Mouse (Mus musculus): ENCODE data around the gene Nrsn2. TPM values are rescaled to one million over a fixed set of nuclear protein-coding genes. Genes with fewer than 3 reads are reported as not detected.

Nrsn2 gene
- total and polyA plus RNA-seq, 3 experiments, result not detected

- no peak overlapping the region for H3K9ac ChIP-seq (ENCODE audit: insufficient read depth, low read depth)
- no peak overlapping the region for H3K4me3 ChIP-seq (replicated peaks in 1 of 3; ENCODE audit: low read depth in 2 of 3, low read length in 2 of 3, poor library complexity in 1 of 3)
- H3K79me2 ChIP-seq (replicated peaks; ENCODE audit: control insufficient read depth, extremely low read depth, insufficient read depth, poor library complexity, severe bottlenecking), result no peaks in the 10 kb centered on the region
- no peaks in the 10 kb centered on the region for H3K9me3 ChIP-seq (replicated peaks; ENCODE audit: low read length)
- dilution Hi-C loops (cut with MboI; ENCODE audit: extremely low pct_ligation_motif_present, extremely low pct_unique_long_range_greater_than_20kb, low sequenced_read_pairs), result no loop called here
- H3K27me3 ChIP-seq (replicated peaks), result no peaks in the 10 kb centered on the region
- DNase-seq (ENCODE audit: extremely low read depth), result no peak
- no peak overlapping the region for H3K27ac ChIP-seq (ENCODE audit: insufficient read depth, low read depth)
- H3K4me1 ChIP-seq (ENCODE audit: control insufficient read depth in 1 of 2, insufficient read depth in 2 of 2), result peaks cover 0 to 7% of the 10 kb centered on the region in 2 experiments; a peak in 2 of 4 replicates
- TF ChIP-seq MYC (IDR thresholded peaks at IDR 0.05; ENCODE audit: low read depth, low read length) (no peak), ETS1 (conservative IDR thresholded peaks at IDR 0.05; ENCODE audit: low read depth, low read length) (no peak)
- H3K36me3 ChIP-seq (replicated peaks in 1 of 2; ENCODE audit: control insufficient read depth in 1 of 2, insufficient read depth in 1 of 2, low read length in 1 of 2), result peaks cover 82 to 97% of the 10 kb centered on the region in 2 experiments
- in situ Hi-C loops (cut with MboI; ENCODE audit: low pct_ligation_motif_present, low pct_unique_long_range_greater_than_20kb, low sequenced_read_pairs), result no loop called here
- no peak overlapping the region for H3K4me2 ChIP-seq (ENCODE audit: insufficient read depth, low read depth, poor library complexity, severe bottlenecking)
Measured at GRCm38 (mm10) chr2:152321558-152321957, 54.9 kb downstream of the Nrsn2 start.

Other genes starting within 250 kb of the Nrsn2 start
- not detected in 2 replicates for gene Tcf15, start 233.1 kb downstream of the Nrsn2 start, total RNA-seq (2012; rRNA removed)
- gene Tcf15, start 233.1 kb downstream of the Nrsn2 start, total RNA-seq (2014; rRNA removed), result not detected in 2 replicates
- gene Tcf15, start 233.1 kb downstream of the Nrsn2 start, polyA plus RNA-seq (2012; ENCODE audit: insufficient read length, low read depth), result not detected in 2 replicates
- gene Csnk2a1, start 149.8 kb downstream of the Nrsn2 start, total RNA-seq (2012; rRNA removed), result 100 and 101 TPM in 2 replicates
- gene Csnk2a1, start 149.8 kb downstream of the Nrsn2 start, total RNA-seq (2014; rRNA removed), result 145 and 146 TPM in 2 replicates
- 79.2 and 86.9 TPM in 2 replicates for gene Csnk2a1, start 149.8 kb downstream of the Nrsn2 start, polyA plus RNA-seq (2012; ENCODE audit: insufficient read length, low read depth)
- 14.3 and 15.9 TPM in 2 replicates for gene Tbc1d20, start 82.8 kb downstream of the Nrsn2 start, total RNA-seq (2012; rRNA removed)
- gene Tbc1d20, start 82.8 kb downstream of the Nrsn2 start, total RNA-seq (2014; rRNA removed), result 13.1 and 17.0 TPM in 2 replicates
- gene Tbc1d20, start 82.8 kb downstream of the Nrsn2 start, polyA plus RNA-seq (2012; ENCODE audit: insufficient read length, low read depth), result 22.0 and 22.5 TPM in 2 replicates
- gene Rbck1, start 44.0 kb downstream of the Nrsn2 start, total RNA-seq (2012; rRNA removed), result 118 and 134 TPM in 2 replicates
- gene Rbck1, start 44.0 kb downstream of the Nrsn2 start, total RNA-seq (2014; rRNA removed), result 98.0 and 109 TPM in 2 replicates
- gene Rbck1, start 44.0 kb downstream of the Nrsn2 start, polyA plus RNA-seq (2012; ENCODE audit: insufficient read length, low read depth), result 133 and 143 TPM in 2 replicates
- 16.5 and 56.9 TPM in 2 replicates for gene Trib3, start 32.6 kb downstream of the Nrsn2 start, total RNA-seq (2012; rRNA removed)
- gene Trib3, start 32.6 kb downstream of the Nrsn2 start, total RNA-seq (2014; rRNA removed), result 18.2 and 30.0 TPM in 2 replicates
- gene Trib3, start 32.6 kb downstream of the Nrsn2 start, polyA plus RNA-seq (2012; ENCODE audit: insufficient read length, low read depth), result 23.7 and 25.1 TPM in 2 replicates
- not detected in 2 replicates for gene Sox12, start 21.4 kb upstream of the Nrsn2 start, total RNA-seq (2012; rRNA removed)
- not detected in 2 replicates for gene Sox12, start 21.4 kb upstream of the Nrsn2 start, total RNA-seq (2014; rRNA removed)
- gene Sox12, start 21.4 kb upstream of the Nrsn2 start, polyA plus RNA-seq (2012; ENCODE audit: insufficient read length, low read depth), result 0.09 TPM in 1 of 2 replicates, not detected in the other
- gene Zcchc3, start 38.4 kb upstream of the Nrsn2 start, total RNA-seq (2012; rRNA removed), result not detected in 2 replicates
- gene Zcchc3, start 38.4 kb upstream of the Nrsn2 start, total RNA-seq (2014; rRNA removed), result not detected in 2 replicates
- not detected in 2 replicates for gene Zcchc3, start 38.4 kb upstream of the Nrsn2 start, polyA plus RNA-seq (2012; ENCODE audit: insufficient read length, low read depth)
- gene 6820408C15Rik, start 38.9 kb upstream of the Nrsn2 start, total RNA-seq (2012; rRNA removed), result not detected in 2 replicates
- gene 6820408C15Rik, start 38.9 kb upstream of the Nrsn2 start, total RNA-seq (2014; rRNA removed), result not detected in 2 replicates
- not detected in 2 replicates for gene 6820408C15Rik, start 38.9 kb upstream of the Nrsn2 start, polyA plus RNA-seq (2012; ENCODE audit: insufficient read length, low read depth)
- gene Defb23, start 88.0 kb upstream of the Nrsn2 start, total RNA-seq (2012; rRNA removed), result not detected in 2 replicates
- not detected in 2 replicates for gene Defb23, start 88.0 kb upstream of the Nrsn2 start, total RNA-seq (2014; rRNA removed)
- gene Defb23, start 88.0 kb upstream of the Nrsn2 start, polyA plus RNA-seq (2012; ENCODE audit: insufficient read length, low read depth), result not detected in 2 replicates
- gene Defb20, start 100.4 kb upstream of the Nrsn2 start, total RNA-seq (2012; rRNA removed), result not detected in 2 replicates
- gene Defb20, start 100.4 kb upstream of the Nrsn2 start, total RNA-seq (2014; rRNA removed), result not detected in 2 replicates
- not detected in 2 replicates for gene Defb20, start 100.4 kb upstream of the Nrsn2 start, polyA plus RNA-seq (2012; ENCODE audit: insufficient read length, low read depth)
- gene Defb22, start 113.5 kb upstream of the Nrsn2 start, total RNA-seq (2012; rRNA removed), result not detected in 2 replicates
- gene Defb22, start 113.5 kb upstream of the Nrsn2 start, total RNA-seq (2014; rRNA removed), result not detected in 2 replicates
- not detected in 2 replicates for gene Defb22, start 113.5 kb upstream of the Nrsn2 start, polyA plus RNA-seq (2012; ENCODE audit: insufficient read length, low read depth)
- not detected in 2 replicates for gene Defb26, start 135.1 kb upstream of the Nrsn2 start, total RNA-seq (2012; rRNA removed)
- not detected in 2 replicates for gene Defb26, start 135.1 kb upstream of the Nrsn2 start, total RNA-seq (2014; rRNA removed)
- gene Defb26, start 135.1 kb upstream of the Nrsn2 start, polyA plus RNA-seq (2012; ENCODE audit: insufficient read length, low read depth), result not detected in 2 replicates
- gene Defb28, start 141.6 kb upstream of the Nrsn2 start, total RNA-seq (2012; rRNA removed), result not detected in 2 replicates
- not detected in 2 replicates for gene Defb28, start 141.6 kb upstream of the Nrsn2 start, total RNA-seq (2014; rRNA removed)
- gene Defb28, start 141.6 kb upstream of the Nrsn2 start, polyA plus RNA-seq (2012; ENCODE audit: insufficient read length, low read depth), result not detected in 2 replicates
- gene Defb29, start 163.5 kb upstream of the Nrsn2 start, total RNA-seq (2012; rRNA removed), result not detected in 2 replicates
- not detected in 2 replicates for gene Defb29, start 163.5 kb upstream of the Nrsn2 start, total RNA-seq (2014; rRNA removed)
- not detected in 2 replicates for gene Defb29, start 163.5 kb upstream of the Nrsn2 start, polyA plus RNA-seq (2012; ENCODE audit: insufficient read length, low read depth)
- gene Gm17416, start 192.7 kb upstream of the Nrsn2 start, total RNA-seq (2012; rRNA removed), result not detected in 2 replicates
- gene Gm17416, start 192.7 kb upstream of the Nrsn2 start, total RNA-seq (2014; rRNA removed), result not detected in 2 replicates
- not detected in 2 replicates for gene Gm17416, start 192.7 kb upstream of the Nrsn2 start, polyA plus RNA-seq (2012; ENCODE audit: insufficient read length, low read depth)
- not detected in 2 replicates for gene Defb21, start 196.1 kb upstream of the Nrsn2 start, total RNA-seq (2012; rRNA removed)
- not detected in 2 replicates for gene Defb21, start 196.1 kb upstream of the Nrsn2 start, total RNA-seq (2014; rRNA removed)
- not detected in 2 replicates for gene Defb21, start 196.1 kb upstream of the Nrsn2 start, polyA plus RNA-seq (2012; ENCODE audit: insufficient read length, low read depth)
- not detected in 2 replicates for gene Defb19, start 203.7 kb upstream of the Nrsn2 start, total RNA-seq (2012; rRNA removed)
- gene Defb19, start 203.7 kb upstream of the Nrsn2 start, total RNA-seq (2014; rRNA removed), result not detected in 2 replicates
- gene Defb19, start 203.7 kb upstream of the Nrsn2 start, polyA plus RNA-seq (2012; ENCODE audit: insufficient read length, low read depth), result not detected in 2 replicates
- gene Defb45, start 222.8 kb upstream of the Nrsn2 start, total RNA-seq (2012; rRNA removed), result not detected in 2 replicates
- gene Defb45, start 222.8 kb upstream of the Nrsn2 start, total RNA-seq (2014; rRNA removed), result not detected in 2 replicates
- not detected in 2 replicates for gene Defb45, start 222.8 kb upstream of the Nrsn2 start, polyA plus RNA-seq (2012; ENCODE audit: insufficient read length, low read depth)
- not detected in 2 replicates for gene Defb36, start 227.7 kb upstream of the Nrsn2 start, total RNA-seq (2012; rRNA removed)
- not detected in 2 replicates for gene Defb36, start 227.7 kb upstream of the Nrsn2 start, total RNA-seq (2014; rRNA removed)
- gene Defb36, start 227.7 kb upstream of the Nrsn2 start, polyA plus RNA-seq (2012; ENCODE audit: insufficient read length, low read depth), result not detected in 2 replicates
- 0.84 TPM in 1 of 2 replicates, not detected in the other for gene Defb25, start 246.4 kb upstream of the Nrsn2 start, total RNA-seq (2012; rRNA removed)
- gene Defb25, start 246.4 kb upstream of the Nrsn2 start, total RNA-seq (2014; rRNA removed), result not detected in 2 replicates
- gene Defb25, start 246.4 kb upstream of the Nrsn2 start, polyA plus RNA-seq (2012; ENCODE audit: insufficient read length, low read depth), result 0.94 and 1.8 TPM in 2 replicates